Mouse (Mus musculus): ENCODE measurements around the gene Arhgap17. TPM values are rescaled to one million over a fixed set of nuclear protein-coding genes. Genes with fewer than 3 reads are reported as not detected.
A peak's percentile ranks its signal among the peaks of the same experiment; 100 is the strongest.

Arhgap17 gene
- polyA plus RNA-seq, 1 experiment from 2014 or later: 12.0 TPM

DNA sequence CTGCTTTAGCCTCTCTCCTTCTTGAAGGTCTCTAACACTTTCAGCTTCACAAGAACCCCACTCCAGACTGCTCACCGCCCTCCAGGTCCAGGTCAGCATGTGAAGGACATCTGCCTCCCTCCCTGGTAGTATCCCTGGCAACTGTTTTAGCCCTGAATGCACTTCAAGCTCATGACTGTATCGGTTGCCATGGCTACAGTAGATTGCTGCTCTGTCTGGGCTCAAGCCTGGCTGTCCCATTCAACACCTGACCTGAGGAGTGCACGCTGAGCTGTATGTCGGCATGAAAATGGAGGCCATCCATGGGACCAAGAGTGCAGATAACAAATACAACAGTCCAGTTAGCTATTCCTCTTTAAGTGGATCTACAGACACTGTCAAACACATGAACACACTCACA, 131.1 kb downstream of the Arhgap17 start:
- ATAC-seq (ENCODE audit: low FRiP score, low TSS enrichment): no peak
- Histone ChIP-seq H3K27ac (replicated peaks; ENCODE audit: low read depth, low read length) (no peak overlapping the region), H3K9me3 (ENCODE audit: control insufficient read depth, low read length) (no peaks in the 10 kb centered on the region), H3K4me1 (ENCODE audit: control insufficient read depth, insufficient read depth, low read length) (peaks cover 6% of the 10 kb centered on the region), H3K4me2 (ENCODE audit: low read length) (no peak overlapping the region), H3K9ac (replicated peaks; ENCODE audit: low read length) (no peak overlapping the region), H3K36me3 (ENCODE audit: control insufficient read depth, insufficient read depth, low read length) (no peaks in the 10 kb centered on the region), H3K4me3 (replicated peaks; ENCODE audit: low read depth, low read length) (no peak overlapping the region), H3K27me3 (ENCODE audit: control insufficient read depth, insufficient read depth, low read length) (no peaks in the 10 kb centered on the region)
- 43% methylated on average over 4 of the region's 4 CpGs for WGBS
- peak; percentile 67 for DNase-seq

DNA sequence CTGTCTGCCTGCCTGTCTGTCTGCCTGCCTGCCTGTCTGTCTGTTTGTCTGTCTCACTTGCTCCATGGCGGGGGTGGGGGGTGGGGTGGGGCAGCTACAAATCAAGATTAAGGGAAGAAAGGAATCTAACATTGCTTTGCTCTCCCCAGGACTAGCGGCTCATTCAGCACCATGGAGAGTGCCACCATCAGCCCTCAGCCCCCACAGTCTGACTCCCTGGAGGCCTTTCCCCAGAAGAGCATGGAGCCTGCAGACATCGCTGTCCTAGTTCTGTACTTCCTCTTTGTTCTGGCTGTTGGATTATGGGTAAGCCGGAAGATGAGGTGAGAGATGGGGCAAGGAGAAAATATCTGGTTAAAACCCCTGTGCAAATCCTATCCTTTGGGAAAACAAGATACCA, 134.3 kb downstream of the Arhgap17 start:
- Histone ChIP-seq H3K9me3 (ENCODE audit: control insufficient read depth, low read length) (no peaks in the 10 kb centered on the region), H3K27me3 (ENCODE audit: control insufficient read depth, insufficient read depth, low read length) (no peaks in the 10 kb centered on the region), H3K4me1 (ENCODE audit: control insufficient read depth, insufficient read depth, low read length) (peaks cover 6% of the 10 kb centered on the region), H3K4me3 (replicated peaks; ENCODE audit: low read depth, low read length) (no peak overlapping the region), H3K4me2 (ENCODE audit: low read length) (no peak overlapping the region), H3K36me3 (ENCODE audit: control insufficient read depth, insufficient read depth, low read length) (no peaks in the 10 kb centered on the region), H3K9ac (replicated peaks; ENCODE audit: low read length) (no peak overlapping the region), H3K27ac (replicated peaks; ENCODE audit: low read depth, low read length) (no peak overlapping the region)
- 35% methylated on average over 4 of the region's 4 CpGs for WGBS
- ATAC-seq (ENCODE audit: low FRiP score, low TSS enrichment) (no peak), DNase-seq (peak; percentile 37)

Other genes starting within 250 kb of the Arhgap17 start
- 50.0 and 59.4 TPM in 2 replicates for gene Tnrc6a, start 246.0 kb downstream of the Arhgap17 start, polyA plus RNA-seq (2014; fragmentation: Nextera tagmentation; extraction: Ambion mirVana)
- 1.2 TPM in 1 of 2 replicates, not detected in the other for gene Slc5a11, start 155.1 kb downstream of the Arhgap17 start, polyA plus RNA-seq (2014; fragmentation: Nextera tagmentation; extraction: Ambion mirVana)
- gene Lcmt1, start 131 bp downstream of the Arhgap17 start, polyA plus RNA-seq (2014; fragmentation: Nextera tagmentation; extraction: Ambion mirVana): 100 and 115 TPM in 2 replicates
- gene Aqp8, start 92.4 kb upstream of the Arhgap17 start, polyA plus RNA-seq (2014; fragmentation: Nextera tagmentation; extraction: Ambion mirVana): not detected in 2 replicates
- 17.9 and 18.6 TPM in 2 replicates for gene Zkscan2, start 130.5 kb upstream of the Arhgap17 start, polyA plus RNA-seq (2014; fragmentation: Nextera tagmentation; extraction: Ambion mirVana)

Data from midbrain, embryonic 14.5 days (tissue).